Mouse (Mus musculus) neural tube, embryonic 11.5 days (tissue): ENCODE measurements around the gene Col1a2. TPM values are rescaled to one million over a fixed set of nuclear protein-coding genes. Genes with fewer than 3 reads are reported as not detected.

ENCODE experiments used
- ATAC-seq: fragments of 200-750 bp; cut with Nextera tagmentation; 2 replicates; pipeline ENCODE4 v1.8.0; 2017; ENCODE audit warnings: moderate number of reproducible peaks, mild to moderate bottlenecking, moderate TSS enrichment, moderate library complexity; ENCODE audit not compliant: insufficient read depth, low FRiP score, low TSS enrichment
- DNase-seq: peaks from one replicate; pipeline ENCODE4 v3.0.0-alpha.2; 2015; ENCODE audit warnings: low spot score
- H3K27ac ChIP-seq: fragments of 300-500 bp; sonication (generic); 2 replicates; pipeline ENCODE4 v1.5.1; 2014; ENCODE audit warnings: low read depth, mild to moderate bottlenecking, low read length
- H3K27me3 ChIP-seq: fragments of 300-500 bp; sonication (generic); 2 replicates; pipeline ENCODE4 v1.6.1; 2014; ENCODE audit warnings: mild to moderate bottlenecking, low read length, mixed read lengths; ENCODE audit not compliant: control insufficient read depth, insufficient read depth
- H3K36me3 ChIP-seq: fragments of 300-500 bp; sonication (generic); 2 replicates; pipeline ENCODE4 v1.6.1; 2014; ENCODE audit warnings: mild to moderate bottlenecking, low read length, moderate library complexity, mixed read lengths; ENCODE audit not compliant: control insufficient read depth, insufficient read depth
- H3K4me1 ChIP-seq: fragments of 300-500 bp; sonication (generic); 2 replicates; pipeline ENCODE4 v1.6.1; 2014; ENCODE audit warnings: low read length, mixed read lengths; ENCODE audit not compliant: control insufficient read depth, insufficient read depth
- H3K4me2 ChIP-seq: fragments of 300-500 bp; sonication (generic); 2 replicates; pipeline ENCODE4 v1.6.1; 2014; ENCODE audit warnings: low read depth, mild to moderate bottlenecking, moderate library complexity
- H3K4me3 ChIP-seq: fragments of 300-500 bp; sonication (generic); 2 replicates; pipeline ENCODE4 v1.5.1; 2014; ENCODE audit warnings: low read depth, low read length
- H3K9ac ChIP-seq: fragments of 300-500 bp; sonication (generic); 2 replicates; pipeline ENCODE4 v1.6.1; 2014; ENCODE audit warnings: mild to moderate bottlenecking, low read length
- H3K9me3 ChIP-seq: fragments of 300-500 bp; sonication (generic); 2 replicates; pipeline ENCODE4 v1.6.1; 2016; ENCODE audit warnings: low read length; ENCODE audit not compliant: control insufficient read depth
- WGBS: fragments of 180-500 bp; shearing (Covaris S2); extraction: QIAGEN DNeasy Blood & Tissue Kit; methylation state at CpG from one replicate; pipeline ENCODE4 v1.1.7; 2014; 5-methylcytosine and 5-hydroxymethylcytosine counted together
- polyA plus RNA-seq: library from polyadenylated mRNA; unstranded; fragments of >200 nt; fragmentation: Nextera tagmentation; extraction: Ambion mirVana; gene quantifications from 2 replicates; pipeline ENCODE4 v1.2.1, GENCODE M21; 2014

The Col1a2 gene
- polyA plus RNA-seq, 1 experiment from 2014 or later: 150 TPM

DNA sequence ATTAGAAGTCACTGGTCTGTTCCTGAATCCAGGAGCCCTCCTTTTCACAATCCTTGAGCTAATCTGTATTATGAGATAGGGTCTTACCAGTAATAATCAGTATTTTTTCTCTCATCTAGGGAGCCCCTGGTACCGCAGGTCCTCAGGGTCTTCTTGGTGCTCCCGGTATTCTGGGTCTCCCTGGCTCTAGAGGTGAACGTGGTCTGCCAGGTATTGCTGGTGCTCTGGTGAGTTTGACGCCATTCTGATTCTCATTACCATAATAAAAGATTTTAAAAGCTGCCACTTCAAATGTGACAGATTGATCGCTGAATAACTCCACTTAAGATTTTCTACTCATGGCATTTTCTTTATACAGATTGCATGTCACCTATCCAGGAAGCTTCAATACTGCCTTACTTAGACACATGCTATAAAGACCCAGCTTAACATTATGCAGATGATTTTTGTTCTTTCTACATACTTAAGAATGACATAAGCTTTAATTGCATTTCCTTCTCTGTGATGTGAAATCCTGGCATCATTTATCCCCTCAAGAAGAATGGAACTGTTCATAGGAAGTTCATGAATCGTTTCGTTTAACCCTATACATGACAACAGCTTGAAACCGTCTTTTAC lies 30.0 kb downstream of the Col1a2 start:
- no peak for DNase-seq

DNA sequence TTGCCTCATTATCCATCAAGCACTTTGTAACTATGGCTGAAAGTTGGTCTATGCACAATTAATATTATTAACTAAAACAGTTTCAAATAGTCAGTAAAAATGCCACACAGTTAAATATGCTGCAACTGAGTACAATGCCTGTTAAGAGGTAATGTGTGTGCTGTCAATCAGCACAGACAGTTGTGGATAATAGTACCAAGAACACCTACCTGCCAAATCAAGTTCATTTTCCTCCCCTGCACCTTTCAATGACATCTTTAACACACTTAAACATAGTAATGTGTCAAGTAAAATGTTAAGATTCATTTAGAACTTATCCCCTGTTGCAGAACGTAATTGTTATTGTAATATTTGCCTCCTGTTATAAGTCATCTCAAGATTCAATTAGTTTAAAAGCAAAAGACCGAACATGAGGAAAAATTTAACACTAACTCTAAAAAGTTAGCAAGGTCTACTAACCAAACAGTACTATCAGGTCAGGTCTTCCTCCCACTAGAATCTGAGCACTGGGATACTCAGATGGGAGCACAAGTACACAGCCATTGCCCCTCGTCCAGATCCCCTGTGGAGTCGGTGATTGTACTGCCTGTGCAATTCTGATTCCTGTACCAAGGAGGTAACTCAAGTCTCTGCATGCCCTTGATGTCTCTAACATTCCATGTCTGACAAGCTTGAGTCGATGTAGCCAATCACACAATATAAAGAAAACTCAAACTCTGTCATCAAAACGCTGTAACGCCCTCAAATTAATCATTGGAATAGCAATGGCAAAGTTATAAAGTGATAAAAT lies 37.5 kb downstream of the Col1a2 start:
- Histone ChIP-seq H3K4me2 (no peak overlapping the region), H3K9me3 (no peaks in the 10 kb centered on the region), H3K27ac (no peak overlapping the region), H3K4me1 (no peaks in the 10 kb centered on the region), H3K4me3 (no peak overlapping the region), H3K27me3 (no peaks in the 10 kb centered on the region), H3K9ac (no peak overlapping the region), H3K36me3 (peaks cover 1% of the 10 kb centered on the region; the same call in 1 of the 2 replicates)
- ATAC-seq (no peak), DNase-seq (no peak)
- 87% methylated on average over 7 of the region's 7 CpGs for WGBS

More for the DNA sequence above, 30.0 kb downstream of the Col1a2 start:
- H3K4me1 ChIP-seq: no peaks in the 10 kb centered on the region
- H3K27me3 ChIP-seq: no peaks in the 10 kb centered on the region
- WGBS: 87% methylated on average over 8 of the region's 8 CpGs
- H3K9ac ChIP-seq: no peak overlapping the region
- no peak overlapping the region for H3K4me2 ChIP-seq
- no peak overlapping the region for H3K4me3 ChIP-seq
- H3K36me3 ChIP-seq: peaks cover 3% of the 10 kb centered on the region; the same call in 1 of the 2 replicates
- no peak for ATAC-seq
- H3K9me3 ChIP-seq: no peaks in the 10 kb centered on the region
- no peak overlapping the region for H3K27ac ChIP-seq

DNA sequence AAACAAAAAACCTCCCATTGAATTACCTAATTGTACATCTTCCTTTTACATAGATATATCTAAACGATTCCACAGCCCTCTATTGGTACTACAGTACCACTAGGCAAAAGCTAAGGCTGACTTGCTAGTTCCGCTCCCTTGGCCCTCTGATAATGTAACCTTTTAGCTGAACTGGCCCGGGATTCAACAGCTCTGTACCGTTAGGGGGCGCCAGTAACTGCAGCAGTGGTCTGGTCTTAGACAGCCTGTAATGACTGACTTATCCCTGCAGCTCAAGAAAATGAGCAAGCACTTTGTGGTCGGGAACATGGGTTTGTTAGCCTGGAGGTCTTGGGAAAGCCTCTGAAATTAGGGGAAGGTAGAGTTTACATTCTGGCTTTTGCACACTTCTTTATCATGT lies 39.9 kb downstream of the Col1a2 start:
- no peaks in the 10 kb centered on the region for H3K4me1 ChIP-seq
- H3K36me3 ChIP-seq: no peaks in the 10 kb centered on the region
- no peaks in the 10 kb centered on the region for H3K9me3 ChIP-seq
- H3K27me3 ChIP-seq: no peaks in the 10 kb centered on the region
- no peak overlapping the region for H3K9ac ChIP-seq
- H3K4me2 ChIP-seq: no peak overlapping the region
- ATAC-seq (no peak; the same call in 1 of the 2 replicates), DNase-seq (peak; percentile 36)
- WGBS: 52% methylated on average over 6 of the region's 6 CpGs
- H3K27ac ChIP-seq: no peak overlapping the region
- no peak overlapping the region for H3K4me3 ChIP-seq

DNA sequence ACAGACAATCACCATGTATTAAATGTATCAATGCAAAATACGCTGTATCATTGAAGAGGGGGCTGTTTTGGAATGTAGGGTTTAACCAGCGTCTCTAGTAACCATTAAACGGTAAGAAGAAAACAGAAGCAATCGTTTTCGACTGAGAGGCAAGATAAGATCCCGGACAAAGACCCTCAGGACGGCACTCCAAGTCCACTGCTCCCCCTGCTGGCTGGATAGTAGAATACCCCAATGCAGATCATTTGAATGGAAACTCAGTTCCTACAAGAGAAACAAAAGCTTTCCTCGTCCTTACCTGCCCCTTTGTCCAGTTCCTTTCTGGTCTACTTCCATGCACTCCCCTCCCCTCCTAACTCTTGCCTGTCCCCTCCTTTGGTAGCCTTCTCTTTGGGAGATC lies 41.1 kb downstream of the Col1a2 start:
- H3K9me3 ChIP-seq: no peaks in the 10 kb centered on the region
- H3K4me2 ChIP-seq: no peak overlapping the region
- no peaks in the 10 kb centered on the region for H3K27me3 ChIP-seq
- no peak overlapping the region for H3K4me3 ChIP-seq
- DNase-seq: peak; percentile 46
- no peak overlapping the region for H3K27ac ChIP-seq
- WGBS: 54% methylated on average over 8 of the region's 8 CpGs
- no peak overlapping the region for H3K9ac ChIP-seq
- H3K4me1 ChIP-seq: no peaks in the 10 kb centered on the region; the same call in 1 of the 2 replicates
- ATAC-seq: no peak
- H3K36me3 ChIP-seq: no peaks in the 10 kb centered on the region

DNA sequence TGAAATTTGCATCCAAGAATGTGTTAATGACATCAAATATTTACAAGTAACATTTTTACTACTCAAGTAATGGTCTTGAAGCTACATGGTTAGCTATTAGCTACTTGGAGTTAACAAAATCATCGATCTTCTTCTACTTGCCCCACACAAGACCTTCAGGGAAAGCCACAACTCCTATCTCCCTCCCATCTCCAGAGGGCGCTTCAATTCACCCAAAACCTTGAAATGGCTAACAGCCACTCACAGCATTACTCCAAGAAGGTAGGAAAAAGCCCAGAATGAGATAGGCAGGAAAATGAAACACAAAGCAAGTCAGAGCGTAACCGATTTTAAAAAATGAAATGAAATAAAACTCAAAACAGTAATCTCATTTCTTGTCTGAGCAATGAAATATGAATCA lies 44.3 kb downstream of the Col1a2 start:
- no peak for DNase-seq
- H3K27ac ChIP-seq: no peak overlapping the region
- H3K4me3 ChIP-seq: no peak overlapping the region
- WGBS: 80% methylated on average over 4 of the region's 4 CpGs
- no peaks in the 10 kb centered on the region for H3K27me3 ChIP-seq
- H3K9ac ChIP-seq: no peak overlapping the region
- no peaks in the 10 kb centered on the region for H3K9me3 ChIP-seq
- H3K4me2 ChIP-seq: no peak overlapping the region
- H3K4me1 ChIP-seq: peaks cover 2% of the 10 kb centered on the region; the same call in 1 of the 2 replicates
- no peak for ATAC-seq
- no peaks in the 10 kb centered on the region for H3K36me3 ChIP-seq

DNA sequence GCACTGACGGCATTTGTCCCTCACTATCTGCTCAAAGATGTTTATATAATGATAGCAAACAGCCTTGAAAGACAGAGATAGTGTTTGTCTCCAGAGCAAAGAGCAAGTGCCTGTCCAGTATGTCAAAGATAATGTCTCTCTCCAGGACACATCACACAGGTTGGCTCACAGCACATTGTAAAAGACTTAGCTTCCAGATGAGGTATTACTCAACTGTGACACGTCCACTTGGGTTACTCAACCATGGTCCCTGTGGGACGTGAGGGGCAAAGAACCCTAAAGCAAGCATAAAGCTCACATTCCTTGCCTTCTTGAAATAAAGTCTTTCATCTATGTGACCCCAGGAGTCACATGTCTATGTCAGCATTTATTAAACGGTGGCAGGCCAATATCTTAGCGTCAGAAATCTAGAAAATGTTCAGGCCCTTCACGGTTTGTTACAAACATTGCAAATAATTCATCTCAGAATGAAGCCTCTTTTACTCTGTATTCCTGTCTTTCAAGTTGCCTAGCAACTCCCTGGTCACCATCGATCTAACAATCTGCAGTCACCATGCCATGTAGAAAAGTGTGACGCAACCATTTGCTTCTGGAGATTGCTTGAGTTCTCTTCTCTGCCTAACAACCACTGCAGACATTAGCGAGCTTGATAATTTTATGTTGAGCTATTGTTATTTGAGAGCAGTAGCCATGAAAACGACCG lies 45.4 kb downstream of the Col1a2 start:
- H3K27me3 ChIP-seq: no peaks in the 10 kb centered on the region
- H3K4me1 ChIP-seq: peaks cover 6% of the 10 kb centered on the region
- H3K9ac ChIP-seq: no peak overlapping the region
- WGBS: 29% methylated on average over 11 of the region's 11 CpGs
- no peaks in the 10 kb centered on the region for H3K9me3 ChIP-seq
- no peak overlapping the region for H3K4me2 ChIP-seq
- DNase-seq: no peak
- H3K4me3 ChIP-seq: no peak overlapping the region
- ATAC-seq: no peak
- H3K27ac ChIP-seq: no peak overlapping the region
- no peaks in the 10 kb centered on the region for H3K36me3 ChIP-seq

DNA sequence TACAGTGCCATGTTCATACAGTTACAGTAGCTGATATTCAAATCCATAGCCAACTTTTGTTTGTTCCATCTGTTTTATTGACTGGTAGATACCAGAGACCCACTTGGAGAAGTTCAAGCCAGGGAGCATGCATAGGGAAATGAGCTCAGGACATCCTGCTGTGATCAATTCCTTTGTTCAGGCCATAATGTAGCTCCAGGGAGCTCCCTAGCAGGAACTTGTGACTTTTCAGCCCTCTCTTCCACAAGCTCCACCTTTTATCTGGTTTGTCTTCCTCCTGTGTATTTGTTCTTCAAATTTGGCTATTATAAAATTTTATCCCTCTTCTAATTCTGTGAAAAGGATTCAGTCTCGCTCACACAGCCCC lies 45.9 kb downstream of the Col1a2 start:
- H3K27ac ChIP-seq: no peak overlapping the region
- ATAC-seq: no peak

DNA sequence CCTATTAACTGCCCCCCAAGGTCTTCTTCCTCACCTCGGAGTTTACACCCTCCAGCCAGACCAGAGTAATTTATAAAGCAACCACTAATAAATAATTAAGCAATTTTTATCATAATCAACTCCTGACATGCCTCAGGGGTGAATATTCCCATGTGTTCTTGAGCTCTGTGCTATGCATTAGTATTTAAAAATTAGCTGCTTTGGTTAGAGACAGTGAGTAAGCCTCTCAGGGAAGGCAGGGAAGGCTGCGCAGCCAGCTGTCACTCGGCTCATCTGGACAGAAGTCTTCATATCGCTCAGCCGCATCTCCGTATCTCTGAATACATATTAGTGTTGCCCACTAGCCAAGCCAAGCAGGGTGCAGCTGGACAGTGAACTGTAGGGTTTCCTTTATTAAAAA lies 50.8 kb downstream of the Col1a2 start:
- H3K9me3 ChIP-seq: no peaks in the 10 kb centered on the region
- WGBS: 68% methylated on average over 6 of the region's 6 CpGs
- H3K27ac ChIP-seq: no peak overlapping the region
- no peak overlapping the region for H3K9ac ChIP-seq
- ATAC-seq: no peak
- H3K27me3 ChIP-seq: no peaks in the 10 kb centered on the region
- peaks cover 10% of the 10 kb centered on the region for H3K4me1 ChIP-seq
- no peak for DNase-seq
- H3K36me3 ChIP-seq: no peaks in the 10 kb centered on the region
- H3K4me3 ChIP-seq: no peak overlapping the region
- no peak overlapping the region for H3K4me2 ChIP-seq

More for the DNA sequence above, 45.9 kb downstream of the Col1a2 start:
- Histone ChIP-seq H3K9me3 (no peaks in the 10 kb centered on the region), H3K4me2 (no peak overlapping the region), H3K36me3 (no peaks in the 10 kb centered on the region), H3K9ac (no peak overlapping the region), H3K27me3 (no peaks in the 10 kb centered on the region), H3K4me1 (peaks cover 6% of the 10 kb centered on the region), H3K4me3 (no peak overlapping the region)
- WGBS: 50% methylated on average over 1 of the region's 1 CpGs
- DNase-seq: no peak
